Mouse (Mus musculus): ENCODE measurements at regions not wholly inside any gene's neighbourhood (a gene's known extent, or its start where the extent isn't known, plus 50 kb on each side); places are given as distances from the start of the nearest gene placed in this dataset.

- Histone ChIP-seq H3K79me2 (replicated peaks; ENCODE audit: control insufficient read depth, extremely low read depth, insufficient read depth, poor library complexity, severe bottlenecking) (no peaks in the 10 kb centered on the region), H3K4me3 (replicated peaks in 1 of 3; ENCODE audit: low read depth in 2 of 3, low read length in 2 of 3, poor library complexity in 1 of 3) (no peak overlapping the region), H3K9ac (ENCODE audit: insufficient read depth, low read depth) (no peak overlapping the region), H3K27me3 (replicated peaks) (no peaks in the 10 kb centered on the region), H3K27ac (ENCODE audit: insufficient read depth, low read depth) (no peak overlapping the region), H3K9me3 (replicated peaks; ENCODE audit: low read length) (no peaks in the 10 kb centered on the region), H3K36me3 (replicated peaks in 1 of 2; ENCODE audit: control insufficient read depth in 1 of 2, insufficient read depth in 1 of 2, low read length in 1 of 2) (no peaks in the 10 kb centered on the region), H3K4me1 (ENCODE audit: control insufficient read depth in 1 of 2, insufficient read depth in 2 of 2) (no peaks in the 10 kb centered on the region), H3K4me2 (ENCODE audit: insufficient read depth, low read depth, poor library complexity, severe bottlenecking) (no peak overlapping the region)
- in situ Hi-C loops (cut with MboI; ENCODE audit: low pct_ligation_motif_present, low pct_unique_long_range_greater_than_20kb, low sequenced_read_pairs) = no loop called here
- dilution Hi-C loops (cut with MboI; ENCODE audit: extremely low pct_ligation_motif_present, extremely low pct_unique_long_range_greater_than_20kb, low sequenced_read_pairs) = no loop called here
- TF ChIP-seq POLR2A (IDR thresholded peaks at IDR 0.05; ENCODE audit: low read depth, low read length) (no peak), CHD1 (IDR thresholded peaks at IDR 0.05; ENCODE audit: low read depth, low read length) (no peak), KAT2A (IDR thresholded peaks at IDR 0.05; ENCODE audit: insufficient replicate concordance, low read length) (no peak), JUND (conservative IDR thresholded peaks at IDR 0.05; ENCODE audit: low read depth, low read length) (no peak), USF2 (conservative IDR thresholded peaks at IDR 0.05; ENCODE audit: low read depth, low read length) (no peak), ZMIZ1 (IDR thresholded peaks at IDR 0.05; ENCODE audit: low read depth, low read length) (no peak), RAD21 (IDR thresholded peaks at IDR 0.05; ENCODE audit: low read depth, low read length) (no peak), ETS1 (conservative IDR thresholded peaks at IDR 0.05; ENCODE audit: low read depth, low read length) (no peak), SIN3A (IDR thresholded peaks at IDR 0.05; ENCODE audit: low read length) (no peak), ZC3H11A (IDR thresholded peaks at IDR 0.05; ENCODE audit: low read depth, low read length) (no peak), GABPA (IDR thresholded peaks at IDR 0.05; ENCODE audit: insufficient replicate concordance, low read depth, low read length) (no peak), NELFE (IDR thresholded peaks at IDR 0.05; ENCODE audit: low read depth, low read length) (no peak)
- no peak for DNase-seq (ENCODE audit: extremely low read depth)
Observed at GRCm38 (mm10) chr2:9604984-9605383, 276.1 kb upstream of the 4930412O13Rik start.

DNA sequence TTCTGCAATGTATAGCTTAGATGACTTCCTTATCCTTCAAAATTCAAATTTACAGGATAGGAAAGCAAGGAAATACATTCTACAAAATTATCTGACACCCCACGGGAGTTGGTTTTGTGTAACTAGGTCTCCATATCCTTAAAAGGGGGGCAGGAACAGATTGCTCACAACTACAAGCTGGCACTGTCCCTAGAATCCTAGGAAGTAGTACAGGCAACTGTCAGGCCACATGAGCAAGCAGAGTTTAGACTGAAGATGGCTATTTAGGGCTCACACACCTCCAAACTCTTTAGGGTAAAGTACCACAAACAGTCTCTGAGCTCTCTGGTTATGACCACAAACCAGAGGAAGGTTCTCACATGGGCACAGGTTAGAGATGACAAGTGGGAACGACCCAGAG is 273.5 kb upstream of the 4930412O13Rik start:
- H3K36me3 ChIP-seq (replicated peaks in 1 of 2; ENCODE audit: control insufficient read depth in 1 of 2, insufficient read depth in 1 of 2, low read length in 1 of 2) = no peaks in the 10 kb centered on the region
- no peak for DNase-seq (ENCODE audit: extremely low read depth)
- H3K4me1 ChIP-seq (ENCODE audit: control insufficient read depth in 1 of 2, insufficient read depth in 2 of 2) = no peaks in the 10 kb centered on the region
- H3K79me2 ChIP-seq (replicated peaks; ENCODE audit: control insufficient read depth, extremely low read depth, insufficient read depth, poor library complexity, severe bottlenecking) = no peaks in the 10 kb centered on the region
- no peaks in the 10 kb centered on the region for H3K27me3 ChIP-seq (replicated peaks)
- TF ChIP-seq USF1 (IDR thresholded peaks at IDR 0.05; ENCODE audit: low read depth, low read length) (no peak), UBTF (IDR thresholded peaks at IDR 0.05; ENCODE audit: low read depth, low read length) (no peak), HCFC1 (IDR thresholded peaks at IDR 0.05; ENCODE audit: low read depth, low read length) (no peak), EP300 (IDR thresholded peaks at IDR 0.05; ENCODE audit: low read length) (no peak), E2F4 (IDR thresholded peaks at IDR 0.05; ENCODE audit: insufficient replicate concordance, low read depth, low read length) (no peak), POLR2A (IDR thresholded peaks at IDR 0.05; ENCODE audit: low read depth, low read length) (no peak), MAX (IDR thresholded peaks at IDR 0.05; ENCODE audit: low read length) (no peak), ZNF384 (IDR thresholded peaks at IDR 0.05; ENCODE audit: low read depth, low read length) (no peak), ELF1 (IDR thresholded peaks at IDR 0.05; ENCODE audit: low read depth, low read length) (no peak), USF2 (conservative IDR thresholded peaks at IDR 0.05; ENCODE audit: low read depth, low read length) (no peak), MYC (IDR thresholded peaks at IDR 0.05; ENCODE audit: low read depth, low read length) (no peak), NRF1 (IDR thresholded peaks at IDR 0.05; ENCODE audit: low read depth, low read length) (no peak), JUND (conservative IDR thresholded peaks at IDR 0.05; ENCODE audit: low read depth, low read length) (no peak), ZC3H11A (IDR thresholded peaks at IDR 0.05; ENCODE audit: low read depth, low read length) (no peak)
- H3K4me2 ChIP-seq (ENCODE audit: insufficient read depth, low read depth, poor library complexity, severe bottlenecking) = no peak overlapping the region
- no peaks in the 10 kb centered on the region for H3K9me3 ChIP-seq (replicated peaks; ENCODE audit: low read length)
- in situ Hi-C loops (cut with MboI; ENCODE audit: low pct_ligation_motif_present, low pct_unique_long_range_greater_than_20kb, low sequenced_read_pairs) = no loop called here
- no peak overlapping the region for H3K27ac ChIP-seq (ENCODE audit: insufficient read depth, low read depth)
- no peak overlapping the region for H3K9ac ChIP-seq (ENCODE audit: insufficient read depth, low read depth)
- H3K4me3 ChIP-seq (replicated peaks in 1 of 3; ENCODE audit: low read depth in 2 of 3, low read length in 2 of 3, poor library complexity in 1 of 3) = no peak overlapping the region
- dilution Hi-C loops (cut with MboI; ENCODE audit: extremely low pct_ligation_motif_present, extremely low pct_unique_long_range_greater_than_20kb, low sequenced_read_pairs) = no loop called here
